Comparison of ENCODE assay signal across 8 mouse cellular contexts in the genomic region with DNA sequence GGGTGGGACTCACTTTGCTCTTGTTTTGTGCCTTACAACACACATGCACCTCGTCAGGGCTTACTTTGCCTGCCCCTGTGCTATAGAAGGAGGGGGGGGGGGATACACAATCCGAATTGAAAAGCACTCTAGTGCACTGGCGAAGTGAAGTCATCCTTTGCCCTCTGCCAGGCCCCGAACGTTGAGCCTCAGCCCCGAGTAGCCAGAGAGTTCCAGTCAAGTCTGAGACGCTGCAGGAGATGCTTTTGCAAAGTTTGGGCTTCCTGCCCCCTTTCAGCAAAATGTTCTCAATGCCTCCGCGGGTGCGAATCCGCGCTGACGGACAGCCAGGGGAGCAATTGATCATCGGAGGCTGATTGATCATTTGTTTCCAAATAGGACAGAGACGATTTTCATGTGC. TPM values are rescaled to one million over a fixed set of nuclear protein-coding genes. Genes with fewer than 3 reads are reported as not detected.
DNase-seq lines count a peak whose midpoint lies in the region; ATAC-seq and TF ChIP-seq lines count a peak whose summit lies in the region.

No protein-coding gene starts in this region.

- peak; percentile 23 to 30 for DNase-seq in cerebellum, adult 2 months
- no peak for DNase-seq in cerebellum, adult 11 months
- DNase-seq in right cerebral cortex, postnatal 10 days (ENCODE audit: low spot score in 2 of 2), result peak; percentile 27 to 35
- DNase-seq in right cerebral cortex, adult 18-20 months, result no peak
- peak; percentile 58 for DNase-seq in midbrain, postnatal 0 days (ENCODE audit: low spot score)
- no peak for DNase-seq in ovary, postnatal 14 days (ENCODE audit: low spot score)
- no peak for DNase-seq in T-cell, adult 2 months (ENCODE audit: low spot score)

- no peak overlapping the region; the same call in 1 of the 2 replicates for H3K27ac ChIP-seq in cerebellum, adult 2 months (ENCODE audit: insufficient read depth, low read length)
- H3K27ac ChIP-seq in hindbrain, embryonic 13.5 days, result peak overlapping the region; percentile 97
- peak overlapping the region; percentile 75; the same call in 1 of the 2 replicates for H3K27ac ChIP-seq in midbrain, postnatal 0 days (ENCODE audit: low read depth, low read length)

- no peaks in the 10 kb centered on the region for H3K36me3 ChIP-seq in hindbrain, embryonic 13.5 days
- no peaks in the 10 kb centered on the region for H3K36me3 ChIP-seq in midbrain, postnatal 0 days (ENCODE audit: insufficient read depth, low read length)

- peak overlapping the region; percentile 51 for H3K4me3 ChIP-seq in cerebellum, adult 2 months (replicated peaks; ENCODE audit: insufficient read depth, low read depth, low read length)
- H3K4me3 ChIP-seq in hindbrain, embryonic 13.5 days, result peak overlapping the region; percentile 86
- H3K4me3 ChIP-seq in midbrain, postnatal 0 days (ENCODE audit: low read depth, low read length), result peak overlapping the region; percentile 79

- WGBS in cerebellum, adult 2 months, result 1% methylated on average over 15 of the region's 15 CpGs
- WGBS in hindbrain, embryonic 13.5 days, result under 1% methylated on average over 15 of the region's 15 CpGs
- WGBS in midbrain, postnatal 0 days, result under 1% methylated on average over 15 of the region's 15 CpGs

- peak overlapping the region; percentile 96 for H3K4me2 ChIP-seq in hindbrain, embryonic 13.5 days
- peak overlapping the region; percentile 92 for H3K4me2 ChIP-seq in midbrain, postnatal 0 days (ENCODE audit: low read depth, low read length, poor library complexity, severe bottlenecking)

- H3K4me1 ChIP-seq in cerebellum, adult 2 months (ENCODE audit: control insufficient read depth, insufficient read depth, low read length), result no peaks in the 10 kb centered on the region
- H3K4me1 ChIP-seq in hindbrain, embryonic 13.5 days (replicated peaks), result peaks cover 47% of the 10 kb centered on the region
- H3K4me1 ChIP-seq in midbrain, postnatal 0 days (ENCODE audit: insufficient read depth, low read length), result peaks cover 4% of the 10 kb centered on the region; the same call in 1 of the 2 replicates

- no peak for ATAC-seq in hindbrain, embryonic 13.5 days (ENCODE audit: low FRiP score)
- no peak for ATAC-seq in midbrain, postnatal 0 days (ENCODE audit: low FRiP score)

- H3K27me3 ChIP-seq in cerebellum, adult 2 months (ENCODE audit: control insufficient read depth, insufficient read depth, low read length), result peaks cover 4% of the 10 kb centered on the region; the same call in 1 of the 2 replicates
- 0 out of 2 replicates have a peak, but pooled peaks cover 11% of the 10 kb centered on the region for H3K27me3 ChIP-seq in hindbrain, embryonic 13.5 days
- no peaks in the 10 kb centered on the region for H3K27me3 ChIP-seq in midbrain, postnatal 0 days (ENCODE audit: insufficient read depth, low read length)

- H3K9me3 ChIP-seq in hindbrain, embryonic 13.5 days, result no peaks in the 10 kb centered on the region
- no peaks in the 10 kb centered on the region for H3K9me3 ChIP-seq in midbrain, postnatal 0 days (ENCODE audit: low read length)

- no peak for TF ChIP-seq POLR2A in cerebellum, adult 2 months (IDR thresholded peaks at IDR 0.05; ENCODE audit: borderline replicate concordance, insufficient read depth, low read length)

- peak overlapping the region; percentile 94 for H3K9ac ChIP-seq in hindbrain, embryonic 13.5 days
- peak overlapping the region; percentile 75 for H3K9ac ChIP-seq in midbrain, postnatal 0 days (replicated peaks; ENCODE audit: low read length, poor library complexity, severe bottlenecking)

- TF ChIP-seq CTCF in cerebellum, adult 2 months (IDR thresholded peaks at IDR 0.05; ENCODE audit: borderline replicate concordance, insufficient read depth, low read depth, low read length), result no peak
- no peak for TF ChIP-seq CTCF in midbrain, postnatal 0 days (IDR thresholded peaks at IDR 0.05)

RNA-seq across cellular contexts. Expression of a gene that starts 0.3 kb away (rescaled TPM):
- polyA plus RNA-seq in cerebellum, adult 2 months (2012; rRNA removed), result 13.3 and 14.2 TPM in 2 replicates
- polyA plus RNA-seq in hindbrain, embryonic 13.5 days (2015; fragmentation: Nextera tagmentation; extraction: Ambion mirVana), result 22.3 and 25.0 TPM in 2 replicates
- total RNA-seq in midbrain, postnatal 0 days (2014; rRNA removed), result 53.8 and 58.7 TPM in 2 replicates
- polyA plus RNA-seq in midbrain, postnatal 0 days (2015; fragmentation: Nextera tagmentation; extraction: Ambion mirVana), result 30.0 and 34.2 TPM in 2 replicates

Comparison
In these comparisons a context has a peak if more than half of its experiments do, and no peak if none do; other contexts are left out.
1. DNase-seq: peak in cerebellum, adult 2 months (2 of 2), right cerebral cortex, postnatal 10 days (2 of 2) and midbrain, postnatal 0 days (single experiment); none in cerebellum, adult 11 months (single experiment), right cerebral cortex, adult 18-20 months (single experiment), ovary, postnatal 14 days (single experiment) and T-cell, adult 2 months (single experiment).
2. Peak in every context shown above with its lines, with median percentiles within 50 percentile points of each other: H3K4me3 ChIP-seq.